Mouse (Mus musculus) liver, embryonic 11.5 days (tissue): ENCODE data around the gene Ap2a2. TPM values are rescaled to one million over a fixed set of nuclear protein-coding genes. Genes with fewer than 3 reads are reported as not detected.
"Not testable (repeated sequence)": the region's sequence is repeated elsewhere in the genome, so short reads cannot be mapped to it uniquely, and the experiment has no call there.

Source experiments
- ATAC-seq: fragments of 200-750 bp; cut with Nextera tagmentation; replicated peaks from 2 replicates; pipeline ENCODE4 v1.8.0; 2017; ENCODE audit warnings: moderate number of reproducible peaks, mild to moderate bottlenecking, moderate TSS enrichment, moderate library complexity; ENCODE audit not compliant: low FRiP score
- DNase-seq: peaks from one replicate; pipeline ENCODE4 v3.0.0-alpha.2; 2017; ENCODE audit warnings: low spot score
- H3K27ac ChIP-seq: fragments of 300-500 bp; sonication (generic); 2 replicates; pipeline ENCODE4 v1.5.1; 2014; ENCODE audit warnings: mild to moderate bottlenecking, low read depth, low read length, control low read depth
- H3K27me3 ChIP-seq: fragments of 300-500 bp; sonication (generic); replicated peaks from 2 replicates; pipeline ENCODE4 v1.6.1; 2014; ENCODE audit warnings: low read length, mixed read lengths; ENCODE audit not compliant: control insufficient read depth, insufficient read depth
- H3K36me3 ChIP-seq: fragments of 300-500 bp; sonication (generic); 2 replicates; pipeline ENCODE4 v1.6.1; 2014; ENCODE audit warnings: mild to moderate bottlenecking, low read length, moderate library complexity, mixed read lengths; ENCODE audit not compliant: control insufficient read depth, insufficient read depth
- H3K4me1 ChIP-seq: fragments of 300-500 bp; sonication (generic); replicated peaks from 2 replicates; pipeline ENCODE4 v1.6.1; 2014; ENCODE audit warnings: low read length, mixed read lengths; ENCODE audit not compliant: control insufficient read depth, insufficient read depth
- H3K4me2 ChIP-seq: fragments of 300-500 bp; sonication (generic); 2 replicates; pipeline ENCODE4 v1.6.1; 2014; ENCODE audit warnings: mild to moderate bottlenecking, control low read depth, moderate library complexity
- H3K4me3 ChIP-seq: fragments of 300-500 bp; sonication (generic); 2 replicates; pipeline ENCODE4 v1.5.1; 2014; ENCODE audit warnings: low read depth, low read length, control low read depth
- H3K9ac ChIP-seq: fragments of 300-500 bp; sonication (generic); 2 replicates; pipeline ENCODE4 v1.6.1; 2014; ENCODE audit warnings: low read depth, low read length, control low read depth
- H3K9me3 ChIP-seq: fragments of 300-500 bp; sonication (generic); 2 replicates; pipeline ENCODE4 v1.6.1; 2016; ENCODE audit warnings: low read length, inconsistent platforms, mixed read lengths; ENCODE audit not compliant: control insufficient read depth
- WGBS: fragments of 180-500 bp; shearing (Covaris S2); extraction: QIAGEN DNeasy Blood & Tissue Kit; methylation state at CpG from one replicate; pipeline ENCODE4 v1.1.7; 2014; 5-methylcytosine and 5-hydroxymethylcytosine counted together
- polyA plus RNA-seq: library from polyadenylated mRNA; unstranded; fragments of >200 nt; fragmentation: Nextera tagmentation; extraction: Ambion mirVana; gene quantifications from 2 replicates; pipeline ENCODE4 v1.2.1, GENCODE M21; 2014

Ap2a2 gene
- polyA plus RNA-seq, 1 experiment from 2014 or later: 94.4 TPM

DNA sequence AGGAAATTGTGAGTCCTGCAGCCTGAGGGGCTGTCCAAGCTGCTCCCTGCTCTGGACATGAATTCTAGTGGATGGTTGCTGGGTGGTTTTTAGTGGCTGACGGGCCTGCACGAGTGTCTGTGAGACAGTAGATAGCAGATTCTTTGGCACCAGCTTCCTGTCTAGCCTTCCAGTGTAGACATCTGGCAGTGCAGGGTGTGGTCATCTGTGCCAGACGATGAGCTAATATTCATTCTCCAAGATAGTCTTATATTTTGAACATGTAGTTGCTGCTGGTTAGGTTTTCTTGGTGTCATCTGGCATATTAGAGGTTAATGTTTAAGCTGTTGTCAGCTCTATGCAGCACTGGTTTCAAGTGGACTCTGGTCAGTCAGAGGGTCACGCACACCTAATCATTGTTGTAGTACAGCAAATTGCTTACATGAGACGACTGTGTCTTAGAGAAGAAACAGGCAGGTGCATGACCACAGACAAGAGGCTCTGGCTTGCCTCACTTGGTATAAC, 52.4 kb downstream of the Ap2a2 start:
- 56% methylated on average over 5 of the region's 5 CpGs for WGBS
- H3K4me2 ChIP-seq: peak overlapping the region; percentile 30
- peaks cover 17% of the 10 kb centered on the region for H3K4me1 ChIP-seq
- no peak overlapping the region; the same call in 1 of the 2 replicates for H3K27ac ChIP-seq
- no peak overlapping the region; the same call in 1 of the 2 replicates for H3K9ac ChIP-seq
- no peak overlapping the region for H3K4me3 ChIP-seq
- H3K27me3 ChIP-seq: no peaks in the 10 kb centered on the region
- DNase-seq (no peak), ATAC-seq (peak; percentile 76)
- no peaks in the 10 kb centered on the region for H3K9me3 ChIP-seq
- H3K36me3 ChIP-seq: peaks cover 41% of the 10 kb centered on the region; the same call in 1 of the 2 replicates

DNA sequence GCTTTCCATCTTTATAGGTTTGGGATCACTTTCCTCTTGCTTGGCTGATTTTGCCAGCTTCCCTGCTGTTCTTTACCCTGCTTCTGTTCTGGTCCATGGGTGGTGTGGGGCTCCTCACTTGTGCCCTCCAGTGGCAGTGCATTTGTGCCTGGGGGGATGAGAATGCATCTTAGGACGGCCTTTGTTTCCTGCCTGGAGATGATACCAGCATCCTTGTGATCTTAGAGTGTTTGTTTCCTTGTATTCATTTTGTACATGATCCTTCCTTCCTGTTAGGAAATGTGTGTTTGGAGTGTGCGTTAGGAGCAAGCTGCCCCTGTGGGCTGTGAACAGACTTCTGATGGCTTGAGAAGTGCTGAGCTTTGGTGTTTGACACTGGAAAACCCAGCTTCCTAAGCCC, 62.2 kb downstream of the Ap2a2 start:
- H3K4me2 ChIP-seq: no peak overlapping the region
- H3K4me3 ChIP-seq: no peak overlapping the region
- 89% methylated on average over 2 of the region's 2 CpGs for WGBS
- no peak overlapping the region for H3K27ac ChIP-seq
- DNase-seq (no peak), ATAC-seq (no peak)
- no peaks in the 10 kb centered on the region for H3K4me1 ChIP-seq
- no peaks in the 10 kb centered on the region for H3K9me3 ChIP-seq
- H3K36me3 ChIP-seq: peaks cover 45% of the 10 kb centered on the region
- no peaks in the 10 kb centered on the region for H3K27me3 ChIP-seq
- no peak overlapping the region for H3K9ac ChIP-seq

- H3K27ac ChIP-seq: no peak overlapping the region
- H3K9me3 ChIP-seq: no peaks in the 10 kb centered on the region
- ATAC-seq (no peak), DNase-seq (no peak)
- H3K4me1 ChIP-seq: no peaks in the 10 kb centered on the region
- 91% methylated on average over 6 of the region's 6 CpGs for WGBS
- H3K4me2 ChIP-seq: no peak overlapping the region
- no peaks in the 10 kb centered on the region for H3K27me3 ChIP-seq
- H3K4me3 ChIP-seq: no peak overlapping the region
- peaks cover 45% of the 10 kb centered on the region for H3K36me3 ChIP-seq
- H3K9ac ChIP-seq: no peak overlapping the region
These were observed 63.3 kb downstream of the Ap2a2 start for GRCm38 (mm10) chr7:141625120-141625810.

- no peak overlapping the region for H3K9ac ChIP-seq
- peaks cover 56% of the 10 kb centered on the region for H3K36me3 ChIP-seq
- DNase-seq (no peak), ATAC-seq (no peak)
- no peaks in the 10 kb centered on the region for H3K27me3 ChIP-seq
- 76% methylated on average over 2 of the region's 2 CpGs for WGBS
- no peaks in the 10 kb centered on the region for H3K4me1 ChIP-seq
- no peak overlapping the region for H3K4me3 ChIP-seq
- H3K9me3 ChIP-seq: no peaks in the 10 kb centered on the region
- H3K4me2 ChIP-seq: no peak overlapping the region
- no peak overlapping the region for H3K27ac ChIP-seq
These were observed 66.0 kb downstream of the Ap2a2 start for GRCm38 (mm10) chr7:141628018-141628417.

GRCm38 (mm10) chr7:141629241-141629640, 67.3 kb downstream of the Ap2a2 start:
- WGBS: 86% methylated on average over 3 of the region's 3 CpGs

DNA sequence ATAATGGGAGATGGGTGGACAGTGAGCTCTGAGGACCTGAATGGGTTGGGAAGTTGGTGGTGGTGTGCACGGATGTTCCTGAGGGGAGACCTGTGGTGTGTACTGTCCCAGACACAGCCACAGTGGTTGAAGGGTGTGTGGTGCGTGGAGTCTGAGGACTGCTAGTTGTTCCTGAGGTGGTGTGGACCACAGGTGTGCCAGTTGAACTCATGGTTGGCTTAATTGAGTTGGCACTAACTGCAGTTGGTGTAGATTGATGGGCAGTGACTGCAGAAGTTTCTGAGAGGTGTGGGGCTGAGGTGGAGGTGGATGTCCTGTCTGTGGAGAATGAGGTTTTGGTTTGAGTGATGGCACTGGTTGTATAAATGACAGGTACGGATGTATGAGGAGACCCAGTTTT, 76.1 kb downstream of the Ap2a2 start:
- WGBS: 95% methylated on average over 1 of the region's 3 CpGs
- DNase-seq, H3K36me3 ChIP-seq, H3K27ac ChIP-seq, H3K4me1 ChIP-seq, H3K4me3 ChIP-seq, H3K4me2 ChIP-seq, H3K9me3 ChIP-seq, H3K9ac ChIP-seq, H3K27me3 ChIP-seq: not testable (repeated sequence)
- peak; percentile 50 for ATAC-seq

More at GRCm38 (mm10) chr7:141629241-141629640, 67.3 kb downstream of the Ap2a2 start:
- H3K4me3 ChIP-seq: no peak overlapping the region
- H3K9ac ChIP-seq: no peak overlapping the region
- H3K4me1 ChIP-seq: no peaks in the 10 kb centered on the region
- H3K27ac ChIP-seq: no peak overlapping the region
- H3K9me3 ChIP-seq: no peaks in the 10 kb centered on the region
- no peak overlapping the region for H3K4me2 ChIP-seq
- H3K36me3 ChIP-seq: peaks cover 57% of the 10 kb centered on the region
- ATAC-seq (no peak), DNase-seq (no peak)
- H3K27me3 ChIP-seq: no peaks in the 10 kb centered on the region

DNA sequence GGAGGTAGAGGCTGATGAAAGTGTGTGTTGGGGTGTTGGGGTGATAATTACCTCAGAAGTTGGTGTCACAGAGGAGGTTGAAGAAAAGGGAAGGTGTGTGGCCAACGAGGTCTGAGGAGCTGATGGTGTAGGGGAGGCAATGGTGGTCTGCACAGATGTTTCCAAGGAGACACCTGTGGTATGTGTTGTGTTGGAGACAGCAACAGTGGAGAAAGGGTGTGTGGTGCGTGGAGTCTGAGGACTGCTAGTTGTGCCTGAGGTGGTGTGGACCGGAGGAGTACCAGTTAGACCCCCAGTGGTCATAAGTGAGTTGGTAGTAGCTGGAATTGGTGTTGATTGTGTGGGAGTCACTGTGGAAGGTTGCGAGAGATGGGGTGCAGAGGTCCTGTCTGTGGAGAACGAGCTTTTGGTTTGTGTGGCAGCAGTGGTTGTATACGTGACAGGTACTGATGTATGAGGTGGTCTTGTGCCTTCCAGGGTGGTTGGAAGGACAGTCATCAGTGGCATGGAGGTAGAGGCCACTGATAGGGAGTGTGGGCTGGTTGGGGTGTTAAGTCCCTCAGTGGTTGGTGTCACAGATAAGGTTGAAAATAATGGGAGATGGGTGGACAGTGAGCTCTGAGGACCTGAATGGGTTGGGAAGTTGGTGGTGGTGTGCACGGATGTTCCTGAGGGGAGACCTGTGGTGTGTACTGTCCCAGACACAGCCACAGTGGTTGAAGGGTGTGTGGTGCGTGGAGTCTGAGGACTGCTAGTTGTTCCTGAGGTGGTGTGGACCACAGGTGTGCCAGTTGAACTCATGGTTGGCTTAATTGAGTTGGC, 76.8 kb downstream of the Ap2a2 start:
- DNase-seq: not testable (repeated sequence)
- WGBS: 83% methylated on average over 5 of the region's 8 CpGs

DNA sequence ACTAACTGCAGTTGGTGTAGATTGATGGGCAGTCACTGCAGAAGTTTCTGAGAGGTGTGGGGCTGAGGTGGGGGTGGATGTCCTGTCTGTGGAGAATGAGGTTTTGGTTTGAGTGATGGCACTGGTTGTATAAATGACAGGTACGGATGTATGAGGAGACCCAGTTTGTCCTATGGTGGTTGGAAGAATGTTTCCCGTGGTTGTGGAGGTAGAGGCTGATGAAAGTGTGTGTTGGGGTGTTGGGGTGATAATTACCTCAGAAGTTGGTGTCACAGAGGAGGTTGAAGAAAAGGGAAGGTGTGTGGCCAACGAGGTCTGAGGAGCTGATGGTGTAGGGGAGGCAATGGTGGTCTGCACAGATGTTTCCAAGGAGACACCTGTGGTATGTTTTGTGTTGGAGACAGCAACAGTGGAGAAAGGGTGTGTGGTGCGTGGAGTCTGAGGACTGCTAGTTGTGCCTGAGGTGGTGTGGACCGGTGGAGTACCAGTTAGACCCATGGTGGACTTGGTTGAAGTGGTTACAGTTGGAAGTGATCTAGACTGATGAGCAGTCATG, 77.4 kb downstream of the Ap2a2 start:
- WGBS: 76% methylated on average over 5 of the region's 5 CpGs
- ATAC-seq: peak; percentile 34
- not testable (repeated sequence) for H3K27ac ChIP-seq, H3K9me3 ChIP-seq, DNase-seq, H3K27me3 ChIP-seq, H3K4me3 ChIP-seq, H3K4me1 ChIP-seq, H3K36me3 ChIP-seq, H3K9ac ChIP-seq, H3K4me2 ChIP-seq

More for the DNA sequence above, 76.8 kb downstream of the Ap2a2 start:
- not testable (repeated sequence) for H3K27ac ChIP-seq, H3K4me1 ChIP-seq, H3K9me3 ChIP-seq, H3K4me2 ChIP-seq, H3K4me3 ChIP-seq, H3K9ac ChIP-seq, H3K27me3 ChIP-seq, H3K36me3 ChIP-seq
- ATAC-seq: peak; percentile 62
